Mouse (Mus musculus) brain, embryonic 14.5 days (tissue): ENCODE measurements at regions not wholly inside any gene's neighbourhood (a gene's known extent, or its start where the extent isn't known, plus 50 kb on each side); places are given as distances from the start of the nearest gene placed in this dataset.
A peak's percentile ranks its signal among the peaks of the same experiment; 100 is the strongest.

Experiments
- DNase-seq: peaks from one replicate; pipeline ENCODE4 v3.0.0-alpha.2; 2011; ENCODE audit warnings: low read depth
- CTCF ChIP-seq: fragments of 200-500 bp; IDR thresholded peaks from 2 replicates; pipeline ENCODE4 v1.5.1; 2012; ENCODE audit warnings: inconsistent platforms, mild to moderate bottlenecking, moderate library complexity, borderline replicate concordance; ENCODE audit not compliant: insufficient read depth, insufficient read length; ENCODE audit errors: extremely low read depth
- POLR2A ChIP-seq: fragments of 200-500 bp; IDR thresholded peaks from 2 replicates; pipeline ENCODE4 v1.6.1; 2012; ENCODE audit warnings: mild to moderate bottlenecking, inconsistent platforms, borderline replicate concordance; ENCODE audit not compliant: poor library complexity, insufficient read depth, insufficient read length, severe bottlenecking; ENCODE audit errors: extremely low read depth

GRCm38 (mm10) chr12:44796847-44797246 lies 277.7 kb downstream of the Stxbp6 start:
- DNase-seq = peak; percentile 11
- TF ChIP-seq POLR2A (no peak), CTCF (no peak)

GRCm38 (mm10) chr12:44750743-44751142 lies 323.8 kb downstream of the Stxbp6 start:
- no peak for DNase-seq
- TF ChIP-seq POLR2A (no peak), CTCF (no peak)

GRCm38 (mm10) chr12:44726767-44727166 lies 347.7 kb downstream of the Stxbp6 start:
- DNase-seq = peak; percentile 52
- TF ChIP-seq POLR2A (no peak), CTCF (no peak)
